Mouse (Mus musculus): Measurements from ENCODE around the gene Klf12. TPM values are rescaled to one million over a fixed set of nuclear protein-coding genes. Genes with fewer than 3 reads are reported as not detected.

The Klf12 gene
- polyA plus RNA-seq, 1 experiment, result 1.6 TPM

GRCm38 (mm10) chr14:99900902-99901301 lies 383.6 kb downstream of the Klf12 start:
- no peak for TF ChIP-seq POLR2A (IDR thresholded peaks at IDR 0.05; ENCODE audit: control insufficient read depth, extremely low read depth, insufficient read depth, low read length, poor library complexity)
- TF ChIP-seq CTCF (IDR thresholded peaks at IDR 0.05; ENCODE audit: borderline replicate concordance, control insufficient read depth, extremely low read depth, insufficient read depth, low read length, poor library complexity), result no peak
- 98% methylated on average over 3 of the region's 3 CpGs for WGBS
- Histone ChIP-seq H3K27me3 (ENCODE audit: control insufficient read depth, insufficient read depth, low read length) (no peaks in the 10 kb centered on the region), H3K4me3 (ENCODE audit: control insufficient read depth, insufficient read depth, low read length) (no peak overlapping the region), H3K4me1 (replicated peaks; ENCODE audit: control insufficient read depth, insufficient read depth, low read length) (no peaks in the 10 kb centered on the region), H3K27ac (ENCODE audit: control insufficient read depth, insufficient read depth, low read length) (no peak overlapping the region), H3K36me3 (ENCODE audit: control insufficient read depth, insufficient read depth, low read length) (no peaks in the 10 kb centered on the region)
- no peak for DNase-seq

GRCm38 (mm10) chr14:99898861-99899260 lies 385.6 kb downstream of the Klf12 start:
- no peaks in the 10 kb centered on the region for H3K4me1 ChIP-seq (replicated peaks; ENCODE audit: control insufficient read depth, insufficient read depth, low read length)
- H3K27ac ChIP-seq (ENCODE audit: control insufficient read depth, insufficient read depth, low read length), result no peak overlapping the region
- DNase-seq, result no peak
- H3K27me3 ChIP-seq (ENCODE audit: control insufficient read depth, insufficient read depth, low read length), result no peaks in the 10 kb centered on the region
- TF ChIP-seq POLR2A (IDR thresholded peaks at IDR 0.05; ENCODE audit: control insufficient read depth, extremely low read depth, insufficient read depth, low read length, poor library complexity) (no peak), CTCF (IDR thresholded peaks at IDR 0.05; ENCODE audit: borderline replicate concordance, control insufficient read depth, extremely low read depth, insufficient read depth, low read length, poor library complexity) (no peak)
- no peak overlapping the region for H3K4me3 ChIP-seq (ENCODE audit: control insufficient read depth, insufficient read depth, low read length)
- no peaks in the 10 kb centered on the region for H3K36me3 ChIP-seq (ENCODE audit: control insufficient read depth, insufficient read depth, low read length)
- 83% methylated on average over 3 of the region's 3 CpGs for WGBS

GRCm38 (mm10) chr14:99894708-99895383 lies 389.6 kb downstream of the Klf12 start:
- WGBS, result 20% methylated on average over 7 of the region's 7 CpGs
- no peak overlapping the region for H3K27ac ChIP-seq (ENCODE audit: control insufficient read depth, insufficient read depth, low read length)
- DNase-seq, result peak; percentile 36

GRCm38 (mm10) chr14:99894062-99894461 lies 390.4 kb downstream of the Klf12 start:
- H3K27ac ChIP-seq (ENCODE audit: control insufficient read depth, insufficient read depth, low read length), result no peak overlapping the region
- no peak overlapping the region for H3K4me3 ChIP-seq (ENCODE audit: control insufficient read depth, insufficient read depth, low read length)
- H3K27me3 ChIP-seq (ENCODE audit: control insufficient read depth, insufficient read depth, low read length), result no peaks in the 10 kb centered on the region
- no peaks in the 10 kb centered on the region for H3K4me1 ChIP-seq (replicated peaks; ENCODE audit: control insufficient read depth, insufficient read depth, low read length)
- no peak for DNase-seq
- TF ChIP-seq CTCF (IDR thresholded peaks at IDR 0.05; ENCODE audit: borderline replicate concordance, control insufficient read depth, extremely low read depth, insufficient read depth, low read length, poor library complexity) (no peak), POLR2A (IDR thresholded peaks at IDR 0.05; ENCODE audit: control insufficient read depth, extremely low read depth, insufficient read depth, low read length, poor library complexity) (no peak)
- no peaks in the 10 kb centered on the region for H3K36me3 ChIP-seq (ENCODE audit: control insufficient read depth, insufficient read depth, low read length)
- WGBS, result 90% methylated on average over 14 of the region's 14 CpGs

More at GRCm38 (mm10) chr14:99894708-99895383, 389.6 kb downstream of the Klf12 start:
- Histone ChIP-seq H3K4me1 (replicated peaks; ENCODE audit: control insufficient read depth, insufficient read depth, low read length) (no peaks in the 10 kb centered on the region), H3K4me3 (ENCODE audit: control insufficient read depth, insufficient read depth, low read length) (no peak overlapping the region), H3K27me3 (ENCODE audit: control insufficient read depth, insufficient read depth, low read length) (no peaks in the 10 kb centered on the region), H3K36me3 (ENCODE audit: control insufficient read depth, insufficient read depth, low read length) (no peaks in the 10 kb centered on the region)
- TF ChIP-seq POLR2A (IDR thresholded peaks at IDR 0.05; ENCODE audit: control insufficient read depth, extremely low read depth, insufficient read depth, low read length, poor library complexity), result no peak
- no peak for TF ChIP-seq CTCF (IDR thresholded peaks at IDR 0.05; ENCODE audit: borderline replicate concordance, control insufficient read depth, extremely low read depth, insufficient read depth, low read length, poor library complexity)

- no peaks in the 10 kb centered on the region for H3K4me1 ChIP-seq (replicated peaks; ENCODE audit: control insufficient read depth, insufficient read depth, low read length)
- no peak for TF ChIP-seq CTCF (IDR thresholded peaks at IDR 0.05; ENCODE audit: borderline replicate concordance, control insufficient read depth, extremely low read depth, insufficient read depth, low read length, poor library complexity)
- TF ChIP-seq POLR2A (IDR thresholded peaks at IDR 0.05; ENCODE audit: control insufficient read depth, extremely low read depth, insufficient read depth, low read length, poor library complexity), result no peak
- no peak overlapping the region for H3K27ac ChIP-seq (ENCODE audit: control insufficient read depth, insufficient read depth, low read length)
- no peak overlapping the region for H3K4me3 ChIP-seq (ENCODE audit: control insufficient read depth, insufficient read depth, low read length)
- H3K27me3 ChIP-seq (ENCODE audit: control insufficient read depth, insufficient read depth, low read length), result no peaks in the 10 kb centered on the region
- WGBS, result 93% methylated on average over 2 of the region's 2 CpGs
- no peaks in the 10 kb centered on the region for H3K36me3 ChIP-seq (ENCODE audit: control insufficient read depth, insufficient read depth, low read length)
- no peak for DNase-seq
Observed at GRCm38 (mm10) chr14:99886503-99886902, 398.0 kb downstream of the Klf12 start.

- H3K27me3 ChIP-seq (ENCODE audit: control insufficient read depth, insufficient read depth, low read length), result no peaks in the 10 kb centered on the region
- TF ChIP-seq POLR2A (IDR thresholded peaks at IDR 0.05; ENCODE audit: control insufficient read depth, extremely low read depth, insufficient read depth, low read length, poor library complexity) (no peak), CTCF (IDR thresholded peaks at IDR 0.05; ENCODE audit: borderline replicate concordance, control insufficient read depth, extremely low read depth, insufficient read depth, low read length, poor library complexity) (no peak)
- 82% methylated on average over 2 of the region's 2 CpGs for WGBS
- H3K4me1 ChIP-seq (replicated peaks; ENCODE audit: control insufficient read depth, insufficient read depth, low read length), result no peaks in the 10 kb centered on the region
- no peak for DNase-seq
- no peaks in the 10 kb centered on the region for H3K36me3 ChIP-seq (ENCODE audit: control insufficient read depth, insufficient read depth, low read length)
- H3K27ac ChIP-seq (ENCODE audit: control insufficient read depth, insufficient read depth, low read length), result no peak overlapping the region
- H3K4me3 ChIP-seq (ENCODE audit: control insufficient read depth, insufficient read depth, low read length), result no peak overlapping the region
Observed at GRCm38 (mm10) chr14:99885562-99885961, 398.9 kb downstream of the Klf12 start.

Data from thymus, adult 2 months (tissue).